Comparison of ENCODE assay signal across 16 mouse cellular contexts in genomic region chr7:133018961-133019360, GRCm38 (mm10).
DNase-seq lines count a peak whose midpoint lies in the region; ATAC-seq and TF ChIP-seq lines count a peak whose summit lies in the region.
"Had no signal": no experiment of that assay in that cellular context is flagged by ENCODE, and none has a peak within 500 bp of the region (broad histone marks: within the 10 kb centered on the region; RNA-seq: fewer than 3 reads in every experiment).

No protein-coding gene starts in this region.

- no peak for TF ChIP-seq POLR2A in cerebellum, adult 2 months (IDR thresholded peaks at IDR 0.05; ENCODE audit: borderline replicate concordance, insufficient read depth, low read length)

- no peak for TF ChIP-seq CTCF in cerebellum, adult 2 months (IDR thresholded peaks at IDR 0.05; ENCODE audit: borderline replicate concordance, insufficient read depth, low read depth, low read length)

- peaks cover 50% of the 10 kb centered on the region for H3K4me1 ChIP-seq in cerebellum, adult 2 months (ENCODE audit: control insufficient read depth, insufficient read depth, low read length)
- peaks cover 65% of the 10 kb centered on the region for H3K4me1 ChIP-seq in heart, embryonic 15.5 days (replicated peaks)
- peaks cover 26% of the 10 kb centered on the region for H3K4me1 ChIP-seq in lung, embryonic 15.5 days
- H3K4me1 ChIP-seq in limb, embryonic 13.5 days: peaks cover 39% of the 10 kb centered on the region

- H3K36me3 ChIP-seq in heart, embryonic 15.5 days: no peaks in the 10 kb centered on the region
- H3K36me3 ChIP-seq in lung, embryonic 15.5 days: 0 out of 2 replicates have a peak, but pooled peaks cover 7% of the 10 kb centered on the region
- no peaks in the 10 kb centered on the region for H3K36me3 ChIP-seq in limb, embryonic 13.5 days
- H3K36me3 ChIP-seq: hindbrain, embryonic 15.5 days had no signal

- 51% methylated on average over 7 of the region's 7 CpGs for WGBS in cerebellum, adult 2 months
- 72% methylated on average over 7 of the region's 7 CpGs for WGBS in heart, embryonic 15.5 days
- 76% methylated on average over 7 of the region's 7 CpGs for WGBS in lung, embryonic 15.5 days
- 76% methylated on average over 7 of the region's 7 CpGs for WGBS in limb, embryonic 13.5 days

- H3K4me3 ChIP-seq in cerebellum, adult 2 months (replicated peaks; ENCODE audit: insufficient read depth, low read depth, low read length): no peak overlapping the region
- H3K4me3 ChIP-seq in heart, embryonic 15.5 days: no peak overlapping the region
- H3K4me3 ChIP-seq in lung, embryonic 15.5 days: no peak overlapping the region
- H3K4me3 ChIP-seq in limb, embryonic 13.5 days: no peak overlapping the region
- H3K4me3 ChIP-seq: erythroblast, embryonic 14.5 days; hindbrain, embryonic 15.5 days had no signal

- H3K9ac ChIP-seq in heart, embryonic 15.5 days: no peak overlapping the region
- H3K9ac ChIP-seq in lung, embryonic 15.5 days: no peak overlapping the region
- no peak overlapping the region for H3K9ac ChIP-seq in limb, embryonic 13.5 days
- H3K9ac ChIP-seq: hindbrain, embryonic 15.5 days had no signal

- no peak for DNase-seq in cerebellum, adult 2 months
- no peak for DNase-seq in cerebellum, postnatal 4 days (ENCODE audit: low spot score in 2 of 2)
- no peak for DNase-seq in heart, adult 9 months (ENCODE audit: low spot score in 2 of 2)
- DNase-seq in lung, adult 18-20 months: no peak
- no peak for DNase-seq in urinary bladder, postnatal 36 days (ENCODE audit: low spot score in 2 of 2)
- DNase-seq: cerebellum, postnatal 10 days; right cerebral cortex, postnatal 25 days; thymus, postnatal 25 days had no signal

- H3K4me2 ChIP-seq in heart, embryonic 15.5 days: no peak overlapping the region
- no peak overlapping the region for H3K4me2 ChIP-seq in lung, embryonic 15.5 days
- H3K4me2 ChIP-seq in limb, embryonic 13.5 days (replicated peaks): no peak overlapping the region
- H3K4me2 ChIP-seq: hindbrain, embryonic 15.5 days had no signal

- H3K27me3 ChIP-seq in cerebellum, adult 2 months (ENCODE audit: control insufficient read depth, insufficient read depth, low read length): no peaks in the 10 kb centered on the region
- H3K27me3 ChIP-seq in heart, embryonic 15.5 days: no peaks in the 10 kb centered on the region
- H3K27me3 ChIP-seq in lung, embryonic 15.5 days: no peaks in the 10 kb centered on the region
- H3K27me3 ChIP-seq in limb, embryonic 13.5 days: no peaks in the 10 kb centered on the region
- H3K27me3 ChIP-seq: hindbrain, embryonic 15.5 days had no signal

- H3K9me3 ChIP-seq in heart, embryonic 15.5 days (replicated peaks): no peaks in the 10 kb centered on the region
- no peaks in the 10 kb centered on the region for H3K9me3 ChIP-seq in lung, embryonic 15.5 days
- H3K9me3 ChIP-seq in limb, embryonic 13.5 days: no peaks in the 10 kb centered on the region
- H3K9me3 ChIP-seq: hindbrain, embryonic 15.5 days had no signal

- 0 out of 2 replicates have a peak overlapping the region, but pooled peaks have one; percentile 26 for H3K27ac ChIP-seq in cerebellum, adult 2 months (ENCODE audit: insufficient read depth, low read length)
- peak overlapping the region; percentile 43 for H3K27ac ChIP-seq in heart, embryonic 15.5 days
- 0 out of 2 replicates have a peak overlapping the region, but pooled peaks have one; percentile 10 for H3K27ac ChIP-seq in lung, embryonic 15.5 days
- H3K27ac ChIP-seq in limb, embryonic 13.5 days: peak overlapping the region; percentile 10; the same call in 1 of the 2 replicates

- no peak for ATAC-seq in heart, embryonic 15.5 days (replicated peaks; ENCODE audit: insufficient number of reproducible peaks, insufficient read depth, low FRiP score, low read depth)
- no peak for ATAC-seq in lung, embryonic 15.5 days (ENCODE audit: borderline replicate concordance, extremely low read depth, low FRiP score, low TSS enrichment)
- ATAC-seq in limb, embryonic 13.5 days (ENCODE audit: low FRiP score, low read depth): no peak
- ATAC-seq: CD4-positive, CD25-positive, alpha-beta regulatory T cell, adult 4 months; forebrain, embryonic 16.5 days; intestine, postnatal 0 days had no signal
